Comparison of ENCODE assay signal across 27 mouse cellular contexts in genomic region chr12:52247438-52247837, GRCm38 (mm10).
DNase-seq lines count a peak whose midpoint lies in the region; ATAC-seq and TF ChIP-seq lines count a peak whose summit lies in the region.
"Had no signal": no experiment of that assay in that cellular context is flagged by ENCODE, and none has a peak within 500 bp of the region (broad histone marks: within the 10 kb centered on the region; RNA-seq: fewer than 3 reads in every experiment).

No protein-coding gene starts in this region.

- TF ChIP-seq POLR2A in embryonic fibroblast, embryonic 13.5 days (IDR thresholded peaks at IDR 0.05; ENCODE audit: low read depth, low read length): no peak

- WGBS in embryonic facial prominence, embryonic 14.5 days: 78% methylated on average over 9 of the region's 9 CpGs
- WGBS in embryonic facial prominence, embryonic 10.5 days: 90% methylated on average over 9 of the region's 9 CpGs
- WGBS in kidney, embryonic 14.5 days: 57% methylated on average over 9 of the region's 9 CpGs
- 47% methylated on average over 9 of the region's 9 CpGs for WGBS in kidney, embryonic 16.5 days

- H3K4me1 ChIP-seq in embryonic facial prominence, embryonic 14.5 days (ENCODE audit: control insufficient read depth, insufficient read depth, low read length): no peaks in the 10 kb centered on the region
- no peaks in the 10 kb centered on the region for H3K4me1 ChIP-seq in embryonic facial prominence, embryonic 10.5 days
- H3K4me1 ChIP-seq in kidney, embryonic 14.5 days (ENCODE audit: control insufficient read depth, insufficient read depth, low read length): no peaks in the 10 kb centered on the region
- H3K4me1 ChIP-seq in kidney, embryonic 16.5 days (ENCODE audit: insufficient read depth, low read length): 0 out of 2 replicates have a peak, but pooled peaks cover 4% of the 10 kb centered on the region
- H3K4me1 ChIP-seq in embryonic fibroblast, embryonic 13.5 days (ENCODE audit: control insufficient read depth, insufficient read depth, low read length): 0 out of 2 replicates have a peak, but pooled peaks cover 2% of the 10 kb centered on the region
- H3K4me1 ChIP-seq: embryonic facial prominence, embryonic 13.5 days; forebrain, embryonic 12.5 days had no signal

- H3K9ac ChIP-seq in embryonic facial prominence, embryonic 14.5 days (ENCODE audit: low read depth, low read length): no peak overlapping the region
- no peak overlapping the region for H3K9ac ChIP-seq in kidney, embryonic 14.5 days (ENCODE audit: low read depth, low read length)
- H3K9ac ChIP-seq in kidney, embryonic 16.5 days (replicated peaks; ENCODE audit: low read length): no peak overlapping the region
- H3K9ac ChIP-seq: embryonic facial prominence, embryonic 13.5 days; forebrain, embryonic 12.5 days had no signal

- H3K4me2 ChIP-seq in embryonic facial prominence, embryonic 14.5 days (ENCODE audit: low read depth, low read length): no peak overlapping the region
- no peak overlapping the region for H3K4me2 ChIP-seq in kidney, embryonic 14.5 days (replicated peaks; ENCODE audit: low read depth, low read length)
- H3K4me2 ChIP-seq in kidney, embryonic 16.5 days (replicated peaks; ENCODE audit: low read depth, low read length): no peak overlapping the region
- H3K4me2 ChIP-seq: embryonic facial prominence, embryonic 13.5 days; forebrain, embryonic 12.5 days had no signal

- H3K27ac ChIP-seq in embryonic facial prominence, embryonic 14.5 days (replicated peaks; ENCODE audit: low read depth, low read length): no peak overlapping the region
- no peak overlapping the region for H3K27ac ChIP-seq in embryonic facial prominence, embryonic 10.5 days (replicated peaks)
- no peak overlapping the region for H3K27ac ChIP-seq in kidney, embryonic 14.5 days (ENCODE audit: low read depth, low read length)
- no peak overlapping the region for H3K27ac ChIP-seq in kidney, embryonic 16.5 days (ENCODE audit: low read length)
- peak overlapping the region; percentile 64; the same call in 1 of the 2 replicates for H3K27ac ChIP-seq in embryonic fibroblast, embryonic 13.5 days (ENCODE audit: insufficient read depth, low read length)
- H3K27ac ChIP-seq: embryonic facial prominence, embryonic 13.5 days; forebrain, embryonic 10.5 days; forebrain, embryonic 12.5 days had no signal

- H3K4me3 ChIP-seq in embryonic facial prominence, embryonic 14.5 days (ENCODE audit: low read depth, low read length): no peak overlapping the region
- no peak overlapping the region for H3K4me3 ChIP-seq in embryonic facial prominence, embryonic 10.5 days
- H3K4me3 ChIP-seq in kidney, embryonic 14.5 days (ENCODE audit: low read length): no peak overlapping the region
- H3K4me3 ChIP-seq in kidney, embryonic 16.5 days (ENCODE audit: low read length): no peak overlapping the region
- no peak overlapping the region for H3K4me3 ChIP-seq in embryonic fibroblast, embryonic 13.5 days (ENCODE audit: insufficient read depth, low read length)
- H3K4me3 ChIP-seq: embryonic facial prominence, embryonic 13.5 days; erythroblast, embryonic 14.5 days; forebrain, embryonic 10.5 days; forebrain, embryonic 12.5 days had no signal

- no peaks in the 10 kb centered on the region for H3K27me3 ChIP-seq in embryonic facial prominence, embryonic 14.5 days (replicated peaks; ENCODE audit: control insufficient read depth, insufficient read depth, low read length)
- H3K27me3 ChIP-seq in embryonic facial prominence, embryonic 10.5 days (replicated peaks; ENCODE audit: low read depth, poor library complexity, severe bottlenecking): no peaks in the 10 kb centered on the region
- H3K27me3 ChIP-seq in kidney, embryonic 14.5 days (ENCODE audit: control insufficient read depth, insufficient read depth, low read length): no peaks in the 10 kb centered on the region
- H3K27me3 ChIP-seq in kidney, embryonic 16.5 days (ENCODE audit: insufficient read depth, low read length): no peaks in the 10 kb centered on the region
- H3K27me3 ChIP-seq: CH12.LX; embryonic facial prominence, embryonic 13.5 days; forebrain, embryonic 12.5 days; Patski had no signal

- no peaks in the 10 kb centered on the region for H3K36me3 ChIP-seq in embryonic facial prominence, embryonic 14.5 days (ENCODE audit: control insufficient read depth, insufficient read depth, low read length)
- H3K36me3 ChIP-seq in embryonic facial prominence, embryonic 10.5 days (replicated peaks): no peaks in the 10 kb centered on the region
- H3K36me3 ChIP-seq in kidney, embryonic 14.5 days (ENCODE audit: control insufficient read depth, insufficient read depth, low read length): no peaks in the 10 kb centered on the region
- no peaks in the 10 kb centered on the region for H3K36me3 ChIP-seq in kidney, embryonic 16.5 days (ENCODE audit: insufficient read depth, low read length)
- H3K36me3 ChIP-seq: embryonic facial prominence, embryonic 13.5 days; forebrain, embryonic 10.5 days; forebrain, embryonic 12.5 days; G1E had no signal

- DNase-seq in embryonic facial prominence, embryonic 14.5 days (ENCODE audit: low spot score): peak; percentile 7
- no peak for DNase-seq in embryonic facial prominence, embryonic 10.5 days (ENCODE audit: low spot score)
- no peak for DNase-seq in kidney, adult 11 months
- DNase-seq in kidney, adult 18-20 months: no peak
- DNase-seq: adrenal gland, adult 8-10 months; adrenal gland, postnatal 14 days; adrenal gland, postnatal 36 days; B cell, adult 2 months; cerebellum, adult 11-12 months; cerebellum, adult 2 months; cerebellum, adult 9-10 months; cerebellum, postnatal 10 days; cerebellum, postnatal 25 days had no signal

- TF ChIP-seq CTCF in embryonic fibroblast, embryonic 13.5 days (IDR thresholded peaks at IDR 0.05; ENCODE audit: borderline replicate concordance, insufficient read depth, low read length): no peak

- no peak for ATAC-seq in embryonic facial prominence, embryonic 14.5 days (ENCODE audit: low read depth)
- ATAC-seq in kidney, embryonic 14.5 days (ENCODE audit: low FRiP score, low TSS enrichment): 0 out of 2 replicates have a peak, but pooled peaks have one; percentile 60
- ATAC-seq in kidney, embryonic 16.5 days (ENCODE audit: low FRiP score, low TSS enrichment): peak; percentile 65
- ATAC-seq: activated CD4-positive, CD25-positive, alpha-beta regulatory T cell, adult 4 months; CD4-positive, CD25-positive, alpha-beta regulatory T cell, adult 4 months; forebrain, embryonic 14.5 days; forebrain, embryonic 16.5 days; Patski had no signal

- no peaks in the 10 kb centered on the region for H3K9me3 ChIP-seq in embryonic facial prominence, embryonic 14.5 days (ENCODE audit: control insufficient read depth, low read length)
- no peaks in the 10 kb centered on the region for H3K9me3 ChIP-seq in embryonic facial prominence, embryonic 10.5 days
- no peaks in the 10 kb centered on the region for H3K9me3 ChIP-seq in kidney, embryonic 14.5 days (ENCODE audit: control insufficient read depth, low read length)
- H3K9me3 ChIP-seq in kidney, embryonic 16.5 days (ENCODE audit: low read length): no peaks in the 10 kb centered on the region
- H3K9me3 ChIP-seq: embryonic facial prominence, embryonic 13.5 days; forebrain, embryonic 10.5 days; forebrain, embryonic 12.5 days; G1E had no signal
